Mouse (Mus musculus): ENCODE measurements around the gene Hyal3. TPM values are rescaled to one million over a fixed set of nuclear protein-coding genes. Genes with fewer than 3 reads are reported as not detected.

Gene Hyal3
- polyA plus RNA-seq, 3 experiments from 2014 or later: 0.59 to 1.7 (median 0.94) TPM

DNA sequence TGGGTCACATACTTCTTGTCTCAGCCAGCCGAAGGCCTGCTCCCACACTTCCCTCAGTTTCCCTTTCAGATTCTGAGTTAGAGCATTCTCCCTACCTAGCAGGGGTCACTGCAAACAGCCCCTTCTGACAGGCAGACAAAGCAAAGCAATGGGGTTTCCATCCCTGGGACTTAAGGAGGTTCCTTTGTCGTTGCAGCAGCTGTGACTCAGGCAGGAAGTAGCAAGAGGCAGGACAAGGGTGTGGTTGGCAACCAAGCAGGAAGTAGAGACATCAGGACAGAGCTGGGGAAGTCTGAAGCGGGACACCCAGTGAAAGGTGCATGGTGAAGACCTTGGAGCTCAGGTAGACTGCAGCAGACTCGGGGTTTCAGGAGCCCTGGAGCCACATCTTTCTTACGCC lies 43.9 kb downstream of the Hyal3 start:
- peak; percentile 93 for ATAC-seq

GRCm38 (mm10) chr9:107624951-107625350 lies 44.3 kb downstream of the Hyal3 start:
- no peak for ATAC-seq

GRCm38 (mm10) chr9:107625351-107626128 lies 44.9 kb downstream of the Hyal3 start:
- no peak for ATAC-seq

DNA sequence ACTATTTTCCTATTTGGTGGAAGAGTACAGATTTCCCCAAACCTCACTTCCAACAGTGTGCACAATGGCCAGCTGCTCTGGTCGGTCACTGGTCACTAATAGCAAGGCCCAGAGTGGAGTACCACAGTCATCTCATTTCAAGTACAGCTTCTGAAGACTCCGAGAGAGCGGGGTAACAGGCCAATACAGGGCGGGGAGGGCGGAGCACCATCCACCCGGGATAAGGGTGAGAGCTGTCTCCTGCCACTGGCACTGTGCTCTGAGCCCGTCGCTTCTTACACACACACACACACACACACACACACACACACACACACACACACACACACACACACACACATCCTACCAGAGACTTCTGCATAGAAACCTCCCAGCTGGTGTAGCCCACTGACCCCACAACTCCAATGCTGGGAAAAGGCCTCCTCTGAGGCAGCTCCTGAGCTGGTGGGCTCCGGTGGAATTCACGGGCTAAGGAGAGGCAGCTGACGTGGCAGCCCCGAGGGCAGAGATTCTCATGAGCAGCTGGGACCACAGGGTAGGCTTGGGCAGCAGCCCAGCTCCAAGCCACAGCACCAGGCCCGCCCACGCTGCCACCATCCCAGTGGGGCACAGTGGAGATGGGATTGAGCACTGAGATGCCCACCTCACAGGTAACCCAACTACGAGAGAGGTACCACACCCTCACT lies 45.7 kb downstream of the Hyal3 start:
- ATAC-seq: no peak

DNA sequence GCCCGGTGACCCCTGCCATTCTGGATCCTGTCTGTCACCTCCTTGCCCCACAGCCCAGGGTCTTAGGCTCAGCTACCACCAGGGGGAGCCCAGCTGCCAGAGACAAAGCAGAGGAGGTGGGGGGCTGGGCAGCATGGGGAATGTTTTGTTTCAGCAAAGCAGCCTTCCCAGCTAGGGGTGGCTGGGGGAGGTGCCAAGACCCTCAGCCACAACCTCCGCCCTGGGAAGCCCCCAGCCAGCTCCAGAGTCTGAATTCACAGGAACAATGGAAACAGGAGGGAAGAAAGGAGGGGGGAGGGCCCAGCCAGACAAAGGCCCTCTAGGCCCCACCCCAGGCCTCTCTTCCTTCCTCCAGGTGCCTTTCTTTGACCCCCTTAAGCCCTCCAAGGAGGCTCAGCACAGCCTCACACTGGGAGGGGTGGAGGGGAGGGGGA lies 46.2 kb downstream of the Hyal3 start:
- no peak for ATAC-seq

- ATAC-seq: no peak
These were observed 47.0 kb downstream of the Hyal3 start for GRCm38 (mm10) chr9:107627387-107628255.

- ATAC-seq: no peak
These were observed 48.2 kb downstream of the Hyal3 start for GRCm38 (mm10) chr9:107628721-107629410.

DNA sequence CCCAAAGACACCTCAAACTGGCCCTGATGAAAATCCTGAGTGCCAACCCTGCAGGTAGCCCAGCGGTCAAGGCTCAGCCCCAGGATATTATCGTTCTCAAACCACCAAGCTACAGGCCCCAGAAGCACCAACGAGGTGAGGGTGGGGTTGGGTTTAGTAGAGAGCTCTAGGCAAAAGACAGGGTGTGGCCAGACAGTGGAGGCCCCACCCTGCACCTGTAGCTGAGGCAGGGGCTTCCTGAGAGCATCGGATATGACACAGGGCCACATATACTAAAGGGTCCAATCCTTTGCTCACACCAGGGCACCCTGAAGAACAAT lies 48.8 kb downstream of the Hyal3 start:
- ATAC-seq: no peak

DNA sequence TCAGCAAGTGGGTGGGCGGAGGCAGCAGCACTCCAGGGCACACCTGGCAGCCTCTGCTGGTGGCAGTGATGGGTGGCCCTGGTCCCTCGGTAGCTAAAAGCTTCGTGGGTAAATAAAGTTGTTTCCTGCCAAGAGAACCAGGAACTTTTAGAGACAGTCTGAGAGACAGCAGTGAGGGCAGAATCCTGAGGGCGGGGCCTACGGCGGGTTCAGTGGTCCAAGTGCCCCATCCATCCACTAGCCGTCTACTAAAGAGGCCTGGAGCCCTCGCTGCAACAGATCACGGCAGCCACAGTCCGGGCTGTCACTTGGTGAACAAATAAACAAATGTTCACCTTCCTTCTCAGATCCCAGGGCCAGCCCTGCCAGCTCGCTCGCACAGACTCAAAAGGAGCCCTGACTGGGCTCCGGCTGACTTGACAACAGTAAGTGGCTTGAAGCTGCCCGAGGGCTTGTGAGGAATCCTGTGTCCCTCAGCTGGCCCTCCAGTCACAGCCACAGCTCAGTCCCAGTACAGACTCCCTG lies 49.3 kb downstream of the Hyal3 start:
- peak; percentile 21 for ATAC-seq

DNA sequence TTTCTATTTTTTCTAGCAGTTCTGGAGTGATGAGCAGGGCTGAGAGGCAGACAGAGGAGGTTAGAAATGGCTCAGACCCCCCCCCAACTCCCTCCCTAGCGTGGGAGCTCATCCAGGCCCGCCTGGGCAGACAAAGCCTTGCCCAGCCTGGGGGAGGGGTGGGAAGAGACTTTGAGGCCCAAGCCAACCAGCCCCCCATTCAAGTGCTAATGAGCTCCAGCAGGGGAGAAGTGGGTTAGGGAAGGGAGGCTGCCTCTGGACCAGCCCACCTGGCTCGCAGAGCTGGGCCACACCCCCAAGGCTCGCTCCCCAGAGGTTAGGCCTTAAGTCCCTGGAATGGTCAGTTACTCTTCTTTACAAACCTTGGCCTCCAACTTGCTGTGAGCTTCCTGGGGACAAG lies 50.0 kb downstream of the Hyal3 start:
- ATAC-seq: no peak

DNA sequence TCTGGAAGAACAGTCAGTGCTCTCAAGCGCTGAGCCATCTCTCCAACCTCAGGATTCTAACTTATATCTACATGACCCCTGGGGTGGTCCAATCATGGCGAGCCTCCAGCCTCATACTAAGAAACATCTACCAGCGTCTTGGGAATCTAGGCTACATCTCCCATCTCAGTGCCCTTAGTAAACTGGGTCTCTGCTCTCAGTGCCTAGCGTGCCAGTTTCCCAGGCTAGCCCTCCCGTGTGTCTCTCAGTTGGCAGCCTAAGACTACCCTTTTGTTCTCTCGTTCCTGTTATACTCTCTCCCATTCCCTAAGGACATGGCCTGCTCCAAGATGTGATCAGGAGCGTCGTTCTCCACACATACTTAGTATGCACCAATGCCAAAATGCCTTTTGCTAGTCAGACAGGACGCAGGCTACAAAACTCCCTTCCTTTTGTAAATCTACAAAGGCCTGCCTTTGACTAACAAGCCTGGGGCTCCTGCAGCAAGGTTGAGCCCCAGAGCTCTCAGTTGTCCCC lies 50.8 kb downstream of the Hyal3 start:
- no peak for ATAC-seq

DNA sequence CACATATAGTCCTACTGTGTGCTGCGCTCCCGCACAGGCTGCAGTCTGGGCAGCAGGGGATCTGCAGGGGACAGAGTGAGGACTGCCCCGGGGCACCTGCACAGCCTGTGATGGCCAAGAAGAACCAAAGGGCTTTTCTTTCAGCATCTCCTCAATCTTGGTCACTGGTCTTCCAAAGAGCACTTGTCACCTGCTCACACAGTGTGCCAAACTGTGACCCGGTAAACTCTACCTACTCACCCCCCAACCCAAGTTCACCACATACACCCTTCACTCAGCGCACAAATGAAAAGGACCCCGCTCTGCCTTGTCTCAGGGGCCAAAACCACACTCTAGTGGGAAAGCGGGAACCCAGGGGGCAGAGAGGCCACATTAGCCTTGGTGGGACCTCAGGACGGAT lies 51.2 kb downstream of the Hyal3 start:
- ATAC-seq: no peak

DNA sequence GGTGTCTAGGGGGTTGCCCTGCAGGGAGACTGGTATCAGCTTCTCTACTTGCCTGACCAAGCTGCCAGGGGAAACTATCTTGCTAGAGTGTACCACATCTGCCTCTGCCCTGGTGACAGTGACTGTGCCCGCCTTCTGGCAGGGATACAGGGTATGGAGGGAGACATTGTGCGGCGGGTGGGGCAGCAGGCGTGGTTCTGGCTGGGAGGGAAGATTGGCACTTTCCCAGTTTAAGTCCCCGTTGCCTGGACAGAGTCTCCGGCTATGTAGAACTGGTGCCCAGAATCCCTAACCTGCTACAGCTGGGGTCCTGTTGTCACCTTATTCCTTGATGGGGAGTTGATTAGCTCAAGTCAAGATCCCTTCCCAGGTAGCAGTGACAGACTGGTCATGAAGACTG lies 51.9 kb downstream of the Hyal3 start:
- no peak for ATAC-seq

GRCm38 (mm10) chr9:107633091-107633660 lies 52.6 kb downstream of the Hyal3 start:
- peak; percentile 75 for ATAC-seq

- ATAC-seq: peak; percentile 13
These were observed 53.2 kb downstream of the Hyal3 start for GRCm38 (mm10) chr9:107633661-107634405.

DNA sequence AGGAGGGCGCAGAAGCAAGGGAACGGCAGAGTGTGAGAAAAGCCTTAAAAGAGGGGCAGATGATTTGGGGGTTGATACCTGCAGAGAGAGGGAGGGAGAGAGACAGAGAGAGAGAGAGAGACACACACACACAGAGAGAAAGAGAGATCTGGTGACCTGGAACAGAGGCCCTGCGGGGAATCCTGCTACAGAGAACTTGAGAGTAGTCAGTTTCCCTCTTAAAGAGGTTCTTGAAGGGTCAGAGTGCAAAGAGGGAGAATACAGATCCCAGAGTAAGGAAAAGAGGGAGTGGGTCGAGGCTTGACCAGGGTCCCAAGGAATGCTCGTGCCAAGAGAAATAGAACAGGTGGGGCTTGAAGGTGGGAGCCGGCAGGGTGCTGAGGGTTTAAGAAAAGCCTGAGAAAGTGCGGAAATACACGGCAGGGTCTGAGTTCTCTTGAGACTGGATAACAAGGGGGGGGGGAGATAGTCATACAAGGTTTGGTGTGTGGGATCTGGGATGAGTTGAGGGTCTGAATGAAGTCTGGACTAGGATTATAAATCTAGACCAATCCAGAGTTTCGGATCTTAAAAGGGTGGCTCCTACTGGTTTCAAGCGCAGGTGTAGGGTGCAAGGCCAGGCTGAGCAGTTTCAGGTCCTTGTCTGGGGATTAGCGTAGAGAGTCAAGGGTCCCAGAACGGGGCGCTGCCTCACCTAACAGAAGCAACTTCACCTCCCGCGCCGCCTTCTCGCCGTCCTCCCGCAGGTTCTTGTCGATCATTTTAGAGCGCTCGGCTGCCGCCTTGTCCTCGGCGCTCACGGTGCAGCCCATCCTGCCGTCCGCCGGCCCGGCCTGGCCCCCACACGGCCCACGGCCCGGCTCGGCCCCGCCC lies 54.0 kb downstream of the Hyal3 start:
- ATAC-seq: no peak

DNA sequence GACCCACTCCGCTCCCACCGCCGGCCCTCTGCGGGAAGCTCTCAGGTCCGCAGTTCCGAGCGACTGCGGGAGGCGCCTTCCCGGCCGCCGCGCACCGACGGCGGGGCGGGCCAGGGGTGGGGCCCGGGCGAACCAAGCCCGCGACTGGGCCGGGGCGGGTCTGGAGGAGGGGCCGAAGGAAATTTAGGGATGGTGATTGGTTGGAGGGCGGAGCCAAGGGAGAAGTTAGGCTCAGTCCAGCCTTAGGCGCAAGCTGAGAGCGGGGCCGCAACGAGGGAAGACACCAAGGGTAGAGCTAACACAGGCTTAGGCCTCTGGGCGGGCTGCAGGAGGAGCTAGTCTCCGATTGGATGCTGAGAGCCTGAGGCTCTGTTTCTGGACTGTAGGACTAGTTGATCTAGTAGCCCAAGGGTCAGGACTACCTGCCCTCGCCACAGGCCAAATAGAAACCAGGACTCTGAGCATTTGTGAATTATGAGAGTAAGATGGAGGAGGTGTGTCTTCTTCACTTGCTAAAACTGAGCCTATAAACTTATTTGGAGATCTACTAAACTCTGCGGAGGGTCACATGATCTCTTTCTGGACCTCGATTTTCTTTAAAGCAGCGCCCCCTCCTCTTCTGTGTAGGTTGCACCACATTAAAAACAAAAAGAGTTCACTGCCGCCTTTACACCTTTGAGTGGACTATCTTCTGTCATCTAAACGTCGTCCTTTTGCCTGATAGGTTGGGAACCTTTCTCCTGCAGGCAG lies 54.8 kb downstream of the Hyal3 start, which contains the start of gene Gnai2:
Gnai2 (minus strand) TSS at position 89 of the 750 bp plus-strand sequence.
- ATAC-seq: peak; percentile 85

Measured in inflammation-experienced regulatory T-cells, adult 6 months (primary cell).